ENCODE assay signal across 9 mouse cellular contexts in genomic region chrX:120290011-120290899, GRCm38 (mm10). TPM values are rescaled to one million over a fixed set of nuclear protein-coding genes. Genes with fewer than 3 reads are reported as not detected.
DNase-seq lines count a peak whose midpoint lies in the region; ATAC-seq and TF ChIP-seq lines count a peak whose summit lies in the region.
"Had no signal": no experiment of that assay in that cellular context is flagged by ENCODE, and none has a peak within 500 bp of the region (broad histone marks: within the 10 kb centered on the region; RNA-seq: fewer than 3 reads in every experiment).

Gene Pcdh11x (plus strand): TSS chrX:120290259.

- H3K27ac ChIP-seq in lung, postnatal 0 days (ENCODE audit: low read length): no peak within 1 kb of the TSS
- H3K27ac ChIP-seq in embryonic facial prominence, embryonic 10.5 days (replicated peaks): peak within 1 kb of the TSS; percentile 35; the same call in 1 of the 2 replicates
- no peak within 1 kb of the TSS for H3K27ac ChIP-seq in hindbrain, embryonic 11.5 days (ENCODE audit: low read depth, low read length)
- H3K27ac ChIP-seq in midbrain, embryonic 11.5 days (ENCODE audit: low read depth, low read length): no peak within 1 kb of the TSS
- H3K27ac ChIP-seq: liver, embryonic 14.5 days had no signal

- no peaks in the 10 kb centered on the region for H3K27me3 ChIP-seq in lung, postnatal 0 days (replicated peaks; ENCODE audit: insufficient read depth, low read length)
- peaks cover 25% of the 10 kb centered on the region for H3K27me3 ChIP-seq in embryonic facial prominence, embryonic 10.5 days (replicated peaks; ENCODE audit: low read depth, poor library complexity, severe bottlenecking)
- no peaks in the 10 kb centered on the region for H3K27me3 ChIP-seq in hindbrain, embryonic 11.5 days (ENCODE audit: control insufficient read depth, insufficient read depth, low read length)
- H3K27me3 ChIP-seq in midbrain, embryonic 11.5 days (ENCODE audit: control insufficient read depth, insufficient read depth, low read length): no peaks in the 10 kb centered on the region

- TF ChIP-seq CTCF in lung, postnatal 0 days (IDR thresholded peaks at IDR 0.05): no peak

- H3K4me3 ChIP-seq in lung, postnatal 0 days (ENCODE audit: low read depth, low read length): peak within 1 kb of the TSS; percentile 28
- peak within 1 kb of the TSS; percentile 60 for H3K4me3 ChIP-seq in embryonic facial prominence, embryonic 10.5 days
- peak within 1 kb of the TSS; percentile 38 for H3K4me3 ChIP-seq in hindbrain, embryonic 11.5 days (ENCODE audit: low read depth, low read length)
- H3K4me3 ChIP-seq in midbrain, embryonic 11.5 days (ENCODE audit: low read depth, low read length): peak within 1 kb of the TSS; percentile 37

- no peak within 1 kb of the TSS for H3K9ac ChIP-seq in lung, postnatal 0 days (replicated peaks; ENCODE audit: low read depth)
- H3K9ac ChIP-seq in hindbrain, embryonic 11.5 days (ENCODE audit: low read depth, low read length): peak within 1 kb of the TSS; percentile 37
- peak within 1 kb of the TSS; percentile 49 for H3K9ac ChIP-seq in midbrain, embryonic 11.5 days (ENCODE audit: low read length)
- H3K9ac ChIP-seq: liver, embryonic 14.5 days had no signal

- H3K4me1 ChIP-seq in lung, postnatal 0 days (ENCODE audit: insufficient read depth, low read depth, low read length): no peaks in the 10 kb centered on the region
- 0 out of 2 replicates have a peak, but pooled peaks cover 3% of the 10 kb centered on the region for H3K4me1 ChIP-seq in embryonic facial prominence, embryonic 10.5 days
- H3K4me1 ChIP-seq in hindbrain, embryonic 11.5 days (replicated peaks; ENCODE audit: control insufficient read depth, insufficient read depth, low read length): no peaks in the 10 kb centered on the region
- H3K4me1 ChIP-seq in midbrain, embryonic 11.5 days (ENCODE audit: control insufficient read depth, insufficient read depth, low read length): no peaks in the 10 kb centered on the region

- TF ChIP-seq EP300 in lung, postnatal 0 days (IDR thresholded peaks at IDR 0.05): no peak

- peak within 1 kb of the TSS; percentile 51 for H3K4me2 ChIP-seq in lung, postnatal 0 days (replicated peaks; ENCODE audit: low read depth, low read length)
- peak within 1 kb of the TSS; percentile 72 for H3K4me2 ChIP-seq in hindbrain, embryonic 11.5 days (replicated peaks; ENCODE audit: low read depth, low read length)
- peak within 1 kb of the TSS; percentile 67 for H3K4me2 ChIP-seq in midbrain, embryonic 11.5 days

- 6% methylated on average over 24 of the region's 40 CpGs for WGBS in lung, postnatal 0 days
- WGBS in embryonic facial prominence, embryonic 10.5 days: 10% methylated on average over 37 of the region's 40 CpGs
- WGBS in hindbrain, embryonic 11.5 days: 5% methylated on average over 32 of the region's 40 CpGs
- 14% methylated on average over 35 of the region's 40 CpGs for WGBS in midbrain, embryonic 11.5 days

- no peaks in the 10 kb centered on the region for H3K9me3 ChIP-seq in lung, postnatal 0 days (ENCODE audit: low read length)
- no peaks in the 10 kb centered on the region for H3K9me3 ChIP-seq in embryonic facial prominence, embryonic 10.5 days
- no peaks in the 10 kb centered on the region for H3K9me3 ChIP-seq in hindbrain, embryonic 11.5 days (ENCODE audit: control insufficient read depth, low read length)
- no peaks in the 10 kb centered on the region for H3K9me3 ChIP-seq in midbrain, embryonic 11.5 days (ENCODE audit: control insufficient read depth, low read length)

- H3K36me3 ChIP-seq in lung, postnatal 0 days (ENCODE audit: insufficient read depth, low read length): no peaks in the 10 kb centered on the region
- H3K36me3 ChIP-seq in embryonic facial prominence, embryonic 10.5 days (replicated peaks): no peaks in the 10 kb centered on the region
- no peaks in the 10 kb centered on the region for H3K36me3 ChIP-seq in hindbrain, embryonic 11.5 days (ENCODE audit: control insufficient read depth, insufficient read depth, low read length)
- no peaks in the 10 kb centered on the region for H3K36me3 ChIP-seq in midbrain, embryonic 11.5 days (ENCODE audit: control insufficient read depth, insufficient read depth, low read length)

- ATAC-seq in lung, postnatal 0 days: peak; percentile 44
- peak; percentile 87 for ATAC-seq in hindbrain, embryonic 11.5 days (ENCODE audit: low FRiP score)
- peak; percentile 82 for ATAC-seq in midbrain, embryonic 11.5 days (ENCODE audit: low FRiP score)

- peak; percentile 19 for DNase-seq in lung, postnatal 0 days (ENCODE audit: low spot score)
- no peak for DNase-seq in lung, postnatal 14 days
- peak; percentile 71 for DNase-seq in embryonic facial prominence, embryonic 10.5 days (ENCODE audit: low spot score)
- DNase-seq in hindbrain, embryonic 11.5 days (ENCODE audit: low spot score): peak; percentile 62
- DNase-seq in layer of hippocampus, postnatal 36 days: peak; percentile 43 to 51
- peak; percentile 92 for DNase-seq in midbrain, embryonic 11.5 days (ENCODE audit: low spot score, missing footprints)
- peak; percentile 43 for DNase-seq in testis, postnatal 10 days (ENCODE audit: low spot score)
- no peak for DNase-seq in adrenal gland, adult (ENCODE audit: inconsistent age in 2 of 2, low spot score in 1 of 2)

RNA-seq across cellular contexts. Expression of gene Pcdh11x, which starts in this region (rescaled TPM):
- polyA plus RNA-seq in lung, postnatal 0 days (2015; fragmentation: Nextera tagmentation; extraction: Ambion mirVana): 0.30 and 0.37 TPM in 2 replicates
- 3.2 and 5.4 TPM in 2 replicates for polyA plus RNA-seq in embryonic facial prominence, embryonic 10.5 days (2016; fragmentation: Nextera tagmentation; extraction: Ambion mirVana)
- polyA plus RNA-seq in hindbrain, embryonic 11.5 days (2014; fragmentation: Nextera tagmentation; extraction: Ambion mirVana): 2.4 and 3.7 TPM in 2 replicates
- 1 to 10 TPM; 7.0 to 7.9 TPM for total RNA-seq in layer of hippocampus, postnatal 36 days (2021)
- polyA plus RNA-seq in midbrain, embryonic 11.5 days (2014; fragmentation: Nextera tagmentation; extraction: Ambion mirVana): 3.6 and 3.7 TPM in 2 replicates

Comparison
In these comparisons a context has a peak if more than half of its experiments do, and no peak if none do; other contexts are left out.
1. Peak in DNase-seq, ATAC-seq, H3K4me3 ChIP-seq and H3K4me2 ChIP-seq in lung, postnatal 0 days; RNA of the gene not detected or under 1 TPM.
2. DNase-seq: peak in embryonic facial prominence, embryonic 10.5 days (single experiment), hindbrain, embryonic 11.5 days (single experiment), layer of hippocampus, postnatal 36 days (2 of 2), midbrain, embryonic 11.5 days (single experiment) and testis, postnatal 10 days (single experiment); none in lung, postnatal 14 days (single experiment) and adrenal gland, adult (0 of 2).
3. Peak in every context shown above with its lines, with median percentiles within 50 percentile points of each other: ATAC-seq, H3K4me2 ChIP-seq and H3K4me3 ChIP-seq.